Mouse (Mus musculus) limb, embryonic 15.5 days (tissue): ENCODE results near the gene H2afy. TPM values are rescaled to one million over a fixed set of nuclear protein-coding genes. Genes with fewer than 3 reads are reported as not detected.

ENCODE experiments used
- ATAC-seq: fragments of 200-750 bp; cut with Nextera tagmentation; 2 replicates; pipeline ENCODE4 v1.8.0; 2017; ENCODE audit warnings: low read depth, moderate TSS enrichment; ENCODE audit not compliant: insufficient number of reproducible peaks, low FRiP score, low TSS enrichment
- H3K27ac ChIP-seq: fragments of 300-500 bp; sonication (generic); 2 replicates; pipeline ENCODE4 v1.5.1; 2015; ENCODE audit warnings: moderate library complexity, mild to moderate bottlenecking, inconsistent platforms
- H3K27me3 ChIP-seq: fragments of 300-500 bp; sonication (generic); 2 replicates; pipeline ENCODE4 v1.6.1; 2015; ENCODE audit warnings: inconsistent platforms
- H3K36me3 ChIP-seq: fragments of 300-500 bp; sonication (generic); 2 replicates; pipeline ENCODE4 v1.6.1; 2015; ENCODE audit warnings: inconsistent platforms
- H3K4me1 ChIP-seq: fragments of 300-500 bp; sonication (generic); 2 replicates; pipeline ENCODE4 v1.6.1; 2015; ENCODE audit warnings: inconsistent platforms
- H3K4me2 ChIP-seq: fragments of 300-500 bp; sonication (generic); 2 replicates; pipeline ENCODE4 v1.6.1; 2015; ENCODE audit warnings: mild to moderate bottlenecking, inconsistent platforms
- H3K4me3 ChIP-seq: fragments of 300-500 bp; sonication (generic); 2 replicates; pipeline ENCODE4 v1.5.1; 2015; ENCODE audit warnings: mild to moderate bottlenecking, inconsistent platforms
- H3K9ac ChIP-seq: fragments of 300-500 bp; sonication (generic); 2 replicates; pipeline ENCODE4 v1.6.1; 2015; ENCODE audit warnings: inconsistent platforms
- H3K9me3 ChIP-seq: fragments of 300-500 bp; sonication (generic); 2 replicates; pipeline ENCODE4 v1.6.1; 2016; ENCODE audit warnings: inconsistent platforms
- WGBS: fragments of 180-500 bp; shearing (Covaris S2); methylation state at CpG from one replicate; pipeline ENCODE4 v1.1.7; 2015; 5-methylcytosine and 5-hydroxymethylcytosine counted together
- polyA plus RNA-seq: library from polyadenylated mRNA; unstranded; fragments of >200 nt; fragmentation: Nextera tagmentation; extraction: Ambion mirVana; gene quantifications from 2 replicates; pipeline ENCODE4 v1.2.1, GENCODE M21; 2015

The H2afy gene
- polyA plus RNA-seq, 1 experiment from 2014 or later: 272 TPM

- no peak overlapping the region for H3K9ac ChIP-seq
- H3K4me1 ChIP-seq: peaks cover 9% of the 10 kb centered on the region
- no peak overlapping the region for H3K4me3 ChIP-seq
- no peak for ATAC-seq
- H3K27me3 ChIP-seq: no peaks in the 10 kb centered on the region
- H3K4me2 ChIP-seq: no peak overlapping the region
- H3K36me3 ChIP-seq: peaks cover 82% of the 10 kb centered on the region
- H3K9me3 ChIP-seq: no peaks in the 10 kb centered on the region
- no peak overlapping the region for H3K27ac ChIP-seq
- WGBS: 87% methylated on average over 20 of the region's 20 CpGs
These were observed 51.8 kb downstream of the H2afy start for GRCm38 (mm10) chr13:56084146-56084905.

GRCm38 (mm10) chr13:56081656-56082055 lies 54.5 kb downstream of the H2afy start:
- 65% methylated on average over 5 of the region's 5 CpGs for WGBS
- Histone ChIP-seq H3K36me3 (peaks cover 83% of the 10 kb centered on the region), H3K27ac (no peak overlapping the region), H3K9me3 (no peaks in the 10 kb centered on the region), H3K4me2 (no peak overlapping the region), H3K4me3 (no peak overlapping the region), H3K9ac (no peak overlapping the region), H3K27me3 (no peaks in the 10 kb centered on the region), H3K4me1 (peaks cover 10% of the 10 kb centered on the region)
- ATAC-seq: no peak

- Histone ChIP-seq H3K4me1 (peaks cover 10% of the 10 kb centered on the region), H3K9ac (no peak overlapping the region), H3K27me3 (no peaks in the 10 kb centered on the region), H3K4me2 (no peak overlapping the region), H3K27ac (no peak overlapping the region), H3K9me3 (no peaks in the 10 kb centered on the region), H3K4me3 (no peak overlapping the region), H3K36me3 (peaks cover 91% of the 10 kb centered on the region)
- ATAC-seq: no peak
- WGBS: 71% methylated on average over 2 of the region's 2 CpGs
These were observed 56.5 kb downstream of the H2afy start for GRCm38 (mm10) chr13:56079616-56080015.

- 0 out of 2 replicates have a peak, but pooled peaks have one; percentile 24 for ATAC-seq
These were observed 57.4 kb downstream of the H2afy start for GRCm38 (mm10) chr13:56078724-56079262.

DNA sequence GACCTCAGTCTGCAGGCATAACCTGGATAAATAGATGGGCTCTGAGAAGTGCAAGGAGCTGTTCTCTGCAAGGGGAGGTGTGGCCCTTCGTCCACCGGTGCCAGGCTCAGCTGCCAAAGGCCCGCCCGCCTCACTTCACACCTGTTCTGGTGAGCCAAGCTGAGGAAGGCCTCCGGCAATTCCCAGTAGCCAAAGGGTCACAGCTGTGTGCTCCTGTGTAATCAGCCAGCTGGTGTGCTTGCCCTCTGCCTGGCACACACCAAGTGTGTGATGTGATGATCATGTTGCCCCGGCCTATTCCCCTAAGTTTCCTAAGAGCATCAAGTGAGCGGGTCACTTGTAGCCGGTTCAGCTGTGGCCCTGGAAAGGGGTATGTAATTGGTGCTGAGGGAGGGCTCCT lies 60.2 kb downstream of the H2afy start:
- no peak overlapping the region for H3K4me3 ChIP-seq
- no peak overlapping the region for H3K9ac ChIP-seq
- H3K27me3 ChIP-seq: no peaks in the 10 kb centered on the region
- no peak overlapping the region for H3K4me2 ChIP-seq
- no peak overlapping the region for H3K27ac ChIP-seq
- peaks cover 15% of the 10 kb centered on the region for H3K4me1 ChIP-seq
- H3K9me3 ChIP-seq: no peaks in the 10 kb centered on the region
- H3K36me3 ChIP-seq: peaks cover 87% of the 10 kb centered on the region
- ATAC-seq: peak; percentile 33; the same call in 1 of the 2 replicates
- 66% methylated on average over 8 of the region's 8 CpGs for WGBS

More at GRCm38 (mm10) chr13:56078724-56079262, 57.4 kb downstream of the H2afy start:
- no peak overlapping the region for H3K4me3 ChIP-seq
- 29% methylated on average over 17 of the region's 17 CpGs for whole genome bisulfite sequencing
- H3K4me1 ChIP-seq: peaks cover 10% of the 10 kb centered on the region
- H3K9me3 ChIP-seq: no peaks in the 10 kb centered on the region
- no peak overlapping the region for H3K27ac ChIP-seq
- H3K36me3 ChIP-seq: peaks cover 92% of the 10 kb centered on the region
- H3K27me3 ChIP-seq: no peaks in the 10 kb centered on the region
- no peak overlapping the region for H3K4me2 ChIP-seq
- no peak overlapping the region for H3K9ac ChIP-seq

GRCm38 (mm10) chr13:56073186-56073585 lies 63.0 kb downstream of the H2afy start:
- H3K9ac ChIP-seq: no peak overlapping the region
- H3K27me3 ChIP-seq: no peaks in the 10 kb centered on the region
- no peak for ATAC-seq
- no peaks in the 10 kb centered on the region for H3K9me3 ChIP-seq
- peaks cover 67% of the 10 kb centered on the region for H3K36me3 ChIP-seq
- peaks cover 5% of the 10 kb centered on the region; the same call in 1 of the 2 replicates for H3K4me1 ChIP-seq
- no peak overlapping the region for H3K4me2 ChIP-seq
- no peak overlapping the region for H3K4me3 ChIP-seq
- WGBS: 68% methylated on average over 5 of the region's 5 CpGs
- H3K27ac ChIP-seq: no peak overlapping the region

DNA sequence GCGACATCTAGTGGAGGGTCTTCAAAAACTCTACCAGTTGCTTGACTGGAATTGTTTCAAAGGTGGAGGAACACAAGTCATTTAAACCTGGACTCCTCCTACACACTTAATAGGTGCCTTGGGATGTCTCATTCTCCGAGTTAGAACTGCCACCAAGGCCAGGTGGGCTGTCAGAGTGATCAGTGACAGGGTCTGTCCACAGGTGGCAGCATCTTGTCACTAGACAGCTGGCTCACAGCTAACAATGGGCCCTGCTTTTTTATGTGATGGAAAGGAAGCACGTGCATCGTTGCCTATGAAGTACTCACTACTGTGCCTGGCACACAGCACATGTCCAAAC lies 63.9 kb downstream of the H2afy start:
- no peak overlapping the region for H3K4me3 ChIP-seq
- no peaks in the 10 kb centered on the region for H3K9me3 ChIP-seq
- H3K4me2 ChIP-seq: no peak overlapping the region
- H3K36me3 ChIP-seq: peaks cover 57% of the 10 kb centered on the region
- no peak for ATAC-seq
- 29% methylated on average over 4 of the region's 4 CpGs for WGBS
- no peak overlapping the region for H3K9ac ChIP-seq
- no peaks in the 10 kb centered on the region; the same call in 1 of the 2 replicates for H3K27me3 ChIP-seq
- peaks cover 9% of the 10 kb centered on the region; the same call in 1 of the 2 replicates for H3K4me1 ChIP-seq
- H3K27ac ChIP-seq: no peak overlapping the region

- 0 out of 2 replicates have a peak overlapping the region, but pooled peaks have one; percentile 43 for H3K27ac ChIP-seq
- no peak for ATAC-seq
- 63% methylated on average over 16 of the region's 16 CpGs for WGBS
- no peaks in the 10 kb centered on the region; the same call in 1 of the 2 replicates for H3K27me3 ChIP-seq
- H3K4me2 ChIP-seq: no peak overlapping the region
- H3K9ac ChIP-seq: no peak overlapping the region
- no peaks in the 10 kb centered on the region for H3K9me3 ChIP-seq
- H3K36me3 ChIP-seq: peaks cover 52% of the 10 kb centered on the region
- no peak overlapping the region for H3K4me3 ChIP-seq
- H3K4me1 ChIP-seq: peaks cover 13% of the 10 kb centered on the region; the same call in 1 of the 2 replicates
These were observed 64.4 kb downstream of the H2afy start for GRCm38 (mm10) chr13:56071586-56072267.

DNA sequence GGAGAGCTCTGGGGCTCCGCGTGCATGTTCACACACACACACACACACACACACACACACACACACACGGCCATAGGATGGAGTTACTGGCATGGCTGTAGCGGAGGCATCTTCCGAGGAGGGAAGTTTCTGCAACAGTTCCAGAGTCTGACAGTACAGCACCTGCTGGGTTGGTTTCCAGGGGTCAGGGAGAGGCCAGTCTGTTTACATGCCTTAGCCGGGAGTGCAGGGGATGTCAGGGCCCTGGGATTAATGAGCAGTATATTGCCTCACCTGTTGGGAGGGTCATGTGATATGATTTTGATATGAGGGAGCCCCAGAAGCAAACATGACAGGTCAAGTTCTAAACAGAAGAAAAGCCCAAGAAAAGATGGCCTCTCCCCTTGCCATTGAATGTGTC lies 66.5 kb downstream of the H2afy start:
- Histone ChIP-seq H3K4me2 (no peak overlapping the region), H3K27me3 (peaks cover 3% of the 10 kb centered on the region; the same call in 1 of the 2 replicates), H3K4me3 (no peak overlapping the region), H3K9ac (no peak overlapping the region), H3K27ac (no peak overlapping the region), H3K36me3 (peaks cover 31% of the 10 kb centered on the region), H3K9me3 (no peaks in the 10 kb centered on the region), H3K4me1 (peaks cover 22% of the 10 kb centered on the region)
- no peak for ATAC-seq
- WGBS: 65% methylated on average over 6 of the region's 6 CpGs

DNA sequence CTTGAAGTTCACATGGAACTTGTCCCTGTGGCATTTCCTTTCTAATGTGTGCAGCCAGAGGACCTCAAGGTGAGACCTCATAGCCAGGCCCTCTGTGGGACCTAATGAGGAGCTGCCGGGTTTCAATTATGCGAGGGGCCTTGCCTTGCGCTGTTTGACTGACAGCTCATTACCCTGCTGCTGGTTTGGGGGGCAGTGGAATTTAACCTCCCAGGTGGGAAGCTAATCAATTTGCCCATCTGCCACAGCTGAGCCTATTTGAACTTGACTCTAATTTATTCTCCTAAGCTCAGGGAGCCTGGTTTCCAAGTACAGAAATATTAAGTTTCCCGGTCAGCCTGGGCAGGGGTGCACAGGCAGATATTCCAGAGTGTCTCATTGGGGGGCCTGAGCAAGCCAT lies 67.6 kb downstream of the H2afy start:
- Histone ChIP-seq H3K27me3 (peaks cover 9% of the 10 kb centered on the region; the same call in 1 of the 2 replicates), H3K4me3 (no peak overlapping the region), H3K27ac (no peak overlapping the region), H3K4me2 (no peak overlapping the region), H3K4me1 (peaks cover 27% of the 10 kb centered on the region), H3K9me3 (no peaks in the 10 kb centered on the region), H3K36me3 (peaks cover 22% of the 10 kb centered on the region), H3K9ac (no peak overlapping the region)
- 24% methylated on average over 4 of the region's 4 CpGs for WGBS
- ATAC-seq: no peak

- Histone ChIP-seq H3K27ac (no peak overlapping the region), H3K9ac (no peak overlapping the region), H3K4me2 (no peak overlapping the region), H3K27me3 (peaks cover 9% of the 10 kb centered on the region; the same call in 1 of the 2 replicates), H3K4me3 (no peak overlapping the region), H3K4me1 (peaks cover 31% of the 10 kb centered on the region), H3K36me3 (peaks cover 12% of the 10 kb centered on the region), H3K9me3 (no peaks in the 10 kb centered on the region)
- ATAC-seq: no peak
- WGBS: 90% methylated on average over 2 of the region's 2 CpGs
These were observed 69.3 kb downstream of the H2afy start for GRCm38 (mm10) chr13:56066904-56067303.

DNA sequence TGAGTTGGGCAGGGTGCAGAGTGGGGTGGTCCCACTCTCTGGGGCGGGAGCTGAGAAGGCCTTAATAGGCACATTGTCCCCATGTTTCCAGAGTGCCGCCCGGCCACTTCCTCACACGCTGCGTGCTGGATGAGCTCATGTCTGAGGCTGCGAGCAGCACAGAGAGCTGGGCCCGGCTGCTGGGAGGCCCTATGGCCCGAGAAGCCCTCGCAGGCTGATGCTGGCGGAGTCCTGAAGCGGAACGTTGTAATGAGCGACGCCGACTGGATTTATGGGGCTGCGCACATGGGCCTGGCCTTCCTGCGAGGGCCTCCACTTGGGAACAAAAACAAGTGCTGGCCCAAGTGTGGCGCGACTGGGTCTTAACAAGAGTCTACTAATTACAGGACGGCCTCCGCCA lies 70.0 kb downstream of the H2afy start:
- no peak overlapping the region for H3K4me3 ChIP-seq
- peaks cover 31% of the 10 kb centered on the region for H3K4me1 ChIP-seq
- H3K9ac ChIP-seq: no peak overlapping the region
- WGBS: 34% methylated on average over 21 of the region's 21 CpGs
- no peak overlapping the region for H3K4me2 ChIP-seq
- peaks cover 9% of the 10 kb centered on the region; the same call in 1 of the 2 replicates for H3K27me3 ChIP-seq
- no peaks in the 10 kb centered on the region for H3K9me3 ChIP-seq
- peak; percentile 75 for ATAC-seq
- peaks cover 7% of the 10 kb centered on the region; the same call in 1 of the 2 replicates for H3K36me3 ChIP-seq
- peak overlapping the region; percentile 57 for H3K27ac ChIP-seq
